Mouse (Mus musculus) bone marrow macrophage, adult 2 months (primary cell): ENCODE measurements around the gene Olfr1043.

Experiments
- CTCF ChIP-seq: IDR thresholded peaks from 2 replicates; pipeline ENCODE4 v1.5.1; 2012; ENCODE audit warnings: low read depth, mild to moderate bottlenecking, low read length, moderate library complexity
- POLR2A ChIP-seq: IDR thresholded peaks from 2 replicates; pipeline ENCODE4 v1.6.1; 2012; ENCODE audit warnings: mild to moderate bottlenecking, low read depth, low read length, borderline replicate concordance

DNA sequence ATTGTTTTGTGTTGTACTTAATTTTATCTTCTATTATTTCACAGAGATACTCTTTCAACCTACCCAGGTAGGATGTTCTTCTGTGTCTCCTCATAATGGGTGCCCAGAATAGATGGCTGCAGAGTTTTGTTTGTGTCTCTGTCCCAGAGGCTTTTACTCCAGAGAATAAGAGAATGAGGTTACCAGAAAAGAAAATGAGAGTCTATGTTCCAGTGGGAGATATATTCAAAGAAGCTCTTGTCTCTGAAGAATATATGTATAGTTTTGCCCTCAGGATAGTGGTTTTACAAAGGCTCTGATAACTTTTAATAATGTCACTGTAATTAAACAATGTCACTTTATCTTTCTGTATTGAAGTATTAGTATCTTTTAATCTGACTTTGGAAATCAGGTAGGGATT, 18.3 kb upstream of the Olfr1043 start, which contains the start of gene Olfr52:
- TF ChIP-seq POLR2A (no peak), CTCF (no peak)
